Comparison of ENCODE assay signal across 9 mouse cellular contexts in the genomic region with DNA sequence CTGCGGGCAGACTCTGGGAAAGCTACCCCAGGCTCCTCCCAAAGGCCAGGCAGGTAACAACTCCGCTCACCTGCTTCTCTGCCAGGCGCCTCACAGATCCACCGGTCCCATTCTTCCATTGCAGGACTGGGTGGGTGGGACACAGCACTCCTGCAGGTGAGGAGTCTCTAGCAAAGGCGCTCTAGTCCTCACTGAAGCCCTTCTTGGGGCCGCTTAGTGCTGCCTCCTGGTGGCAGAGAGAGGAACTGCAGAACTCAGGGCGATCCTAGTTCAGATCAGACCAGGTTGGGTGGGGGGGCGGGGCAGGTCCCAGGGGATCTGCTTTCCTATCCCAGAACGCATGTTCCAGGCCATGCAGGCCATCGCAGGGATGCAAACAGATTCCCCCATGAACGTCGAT. TPM values are rescaled to one million over a fixed set of nuclear protein-coding genes. Genes with fewer than 3 reads are reported as not detected.
DNase-seq lines count a peak whose midpoint lies in the region; ATAC-seq and TF ChIP-seq lines count a peak whose summit lies in the region.
"Had no signal": no experiment of that assay in that cellular context is flagged by ENCODE, and none has a peak within 500 bp of the region (broad histone marks: within the 10 kb centered on the region; RNA-seq: fewer than 3 reads in every experiment).

No protein-coding gene starts in this region.

- peak; percentile 74 for ATAC-seq in common myeloid progenitor, adult 5-6 weeks (replicated peaks; ENCODE audit: low read depth, poor library complexity, severe bottlenecking)
- ATAC-seq in lung, embryonic 16.5 days (ENCODE audit: low read depth) = peak; percentile 46; the same call in 1 of the 2 replicates

- DNase-seq in ZHBTc4 (ENCODE audit: low read depth, low spot score) = peak; percentile 94
- DNase-seq in heart, adult 9 months (ENCODE audit: low spot score in 2 of 2) = peak; percentile 18 to 57
- peak; percentile 84 for DNase-seq in kidney, postnatal 10 days
- DNase-seq in right cerebral cortex, postnatal 14 days = peak; percentile 57
- peak; percentile 37 to 74 for DNase-seq in urinary bladder, postnatal 4 days (ENCODE audit: low spot score in 2 of 2)

- H3K9ac ChIP-seq in lung, embryonic 16.5 days (ENCODE audit: low read length) = no peak overlapping the region

- peak overlapping the region; percentile 29; the same call in 1 of the 2 replicates for H3K4me2 ChIP-seq in lung, embryonic 16.5 days (ENCODE audit: low read depth, low read length)

- peaks cover 29% of the 10 kb centered on the region for H3K27me3 ChIP-seq in E14TG2a.4 (ENCODE audit: insufficient read depth, low read length)
- no peaks in the 10 kb centered on the region for H3K27me3 ChIP-seq in lung, embryonic 16.5 days (ENCODE audit: control insufficient read depth, insufficient read depth, low read depth, low read length)

- peaks cover 37% of the 10 kb centered on the region for H3K4me1 ChIP-seq in E14TG2a.4 (replicated peaks; ENCODE audit: low read depth, low read length)
- peaks cover 12% of the 10 kb centered on the region for H3K4me1 ChIP-seq in lung, embryonic 16.5 days (replicated peaks; ENCODE audit: control insufficient read depth, insufficient read depth, low read length)

- no peaks in the 10 kb centered on the region for H3K36me3 ChIP-seq in E14TG2a.4 (ENCODE audit: insufficient read depth, low read length)
- H3K36me3 ChIP-seq in lung, embryonic 16.5 days (ENCODE audit: control insufficient read depth, insufficient read depth, low read length) = no peaks in the 10 kb centered on the region

- H3K4me3 ChIP-seq in E14TG2a.4 (replicated peaks; ENCODE audit: low read length) = peak overlapping the region; percentile 60
- no peak overlapping the region for H3K4me3 ChIP-seq in lung, embryonic 16.5 days (ENCODE audit: low read length)

- 12% methylated on average over 12 of the region's 12 CpGs for WGBS in lung, embryonic 16.5 days

- no peaks in the 10 kb centered on the region for H3K9me3 ChIP-seq in E14TG2a.4 (ENCODE audit: low read length)
- no peaks in the 10 kb centered on the region for H3K9me3 ChIP-seq in lung, embryonic 16.5 days (ENCODE audit: control insufficient read depth, low read length)

- H3K27ac ChIP-seq in lung, embryonic 16.5 days (ENCODE audit: low read length) = no peak overlapping the region

- TF ChIP-seq CTCF in E14TG2a.4 (conservative IDR thresholded peaks at IDR 0.05; ENCODE audit: low read length) = peak; percentile 66

RNA-seq across cellular contexts. Expression of a gene that starts 0.9 kb away (rescaled TPM):
- not detected in 2 replicates for total RNA-seq in common myeloid progenitor, adult 5-6 weeks (2017)
- not detected in 2 replicates for polyA plus RNA-seq in lung, embryonic 16.5 days (2015; fragmentation: Nextera tagmentation; extraction: Ambion mirVana)
- total RNA-seq: left cerebral cortex, postnatal 14 days had no signal

RNA-seq across cellular contexts. Expression of a gene that starts 29.8 kb away (rescaled TPM):
- total RNA-seq in common myeloid progenitor, adult 5-6 weeks (2017) = not detected in 2 replicates
- 3.9 and 4.0 TPM in 2 replicates for polyA plus RNA-seq in lung, embryonic 16.5 days (2015; fragmentation: Nextera tagmentation; extraction: Ambion mirVana)

RNA-seq across cellular contexts. Expression of a gene that starts 47.5 kb away (rescaled TPM):
- total RNA-seq in common myeloid progenitor, adult 5-6 weeks (2017) = 34.2 and 47.6 TPM in 2 replicates
- 15.0 and 19.1 TPM in 2 replicates for polyA plus RNA-seq in lung, embryonic 16.5 days (2015; fragmentation: Nextera tagmentation; extraction: Ambion mirVana)

Comparison
In these comparisons a context has a peak if more than half of its experiments do, and no peak if none do; other contexts are left out.
1. DNase-seq: peak in every context shown above with its lines; median percentile 94 in ZHBTc4; 84 in kidney, postnatal 10 days; 57 in right cerebral cortex, postnatal 14 days; 56 in urinary bladder, postnatal 4 days; 38 in heart, adult 9 months.